Mouse (Mus musculus) monocyte, adult 5-6 weeks (primary cell): ENCODE results near the gene Rhov. TPM values are rescaled to one million over a fixed set of nuclear protein-coding genes. Genes with fewer than 3 reads are reported as not detected.
A peak's percentile ranks its signal among the peaks of the same experiment; 100 is the strongest.

Experiments used
- ATAC-seq: fragments of 153-309, 156-312 bp; replicated peaks from 2 replicates; pipeline ENCODE4 v1.8.0; 2017; ENCODE audit warnings: mild to moderate bottlenecking; ENCODE audit not compliant: low TSS enrichment, insufficient number of reproducible peaks, severe bottlenecking, poor library complexity, low FRiP score
- total RNA-seq: library from RNA; stranded (forward); fragments of 200-1000, 200-491, 200-594 nt; gene quantifications from 3 replicates; pipeline ENCODE4 v1.2.3, GENCODE M21; 2017

Rhov gene
- total RNA-seq, 1 experiment from 2014 or later, result 0.48 TPM

GRCm38 (mm10) chr2:119293776-119294390 is 22.8 kb upstream of the Rhov start:
- no peak for ATAC-seq

- ATAC-seq, result no peak
These were observed 22.2 kb upstream of the Rhov start for GRCm38 (mm10) chr2:119293311-119293710.

DNA sequence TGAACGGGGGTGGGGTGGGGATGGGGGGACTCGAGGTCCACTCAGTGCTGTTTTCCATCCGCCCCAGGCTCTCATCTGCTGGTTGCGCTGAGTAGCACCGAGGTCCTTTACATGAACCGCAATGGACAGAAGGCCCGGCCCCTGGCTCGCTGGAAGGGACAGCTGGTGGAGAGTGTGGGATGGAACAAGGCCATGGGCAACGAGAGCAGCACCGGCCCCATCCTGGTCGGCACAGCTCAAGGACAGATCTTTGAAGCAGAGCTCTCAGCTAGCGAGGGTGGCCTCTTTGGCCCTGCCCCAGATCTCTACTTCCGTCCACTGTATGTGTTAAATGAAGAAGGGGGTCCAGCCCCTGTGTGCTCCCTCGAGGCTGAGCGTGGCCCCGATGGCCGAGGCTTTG is 21.8 kb upstream of the Rhov start:
- ATAC-seq, result no peak

GRCm38 (mm10) chr2:119292281-119292680 is 21.2 kb upstream of the Rhov start:
- ATAC-seq, result no peak

DNA sequence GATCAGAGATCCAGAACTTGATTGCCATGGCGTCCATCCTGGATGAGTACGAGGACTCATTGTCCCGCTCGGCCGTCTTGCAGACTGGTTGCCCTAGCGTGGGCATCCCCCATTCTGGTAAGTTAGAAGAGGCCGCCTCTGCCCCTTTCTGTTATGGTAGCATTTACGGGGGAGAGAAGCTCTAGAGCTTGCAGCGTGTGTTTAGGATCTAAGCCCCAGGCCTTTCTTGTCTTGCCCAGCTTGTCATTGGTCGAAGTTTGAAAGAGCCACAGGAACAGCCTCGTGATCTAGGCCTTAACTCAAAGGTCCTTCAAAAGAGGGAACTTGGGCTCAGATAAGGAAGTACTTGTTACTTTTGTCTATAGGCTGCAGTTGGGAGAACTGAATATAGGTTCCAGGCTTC is 17.9 kb upstream of the Rhov start:
- peak; percentile 68 for ATAC-seq

GRCm38 (mm10) chr2:119288270-119288882 is 17.3 kb upstream of the Rhov start, which contains the start of gene Vps18:
TSS of gene Vps18 (plus strand) at chr2:119288740.
- peak; percentile 92 for ATAC-seq

DNA sequence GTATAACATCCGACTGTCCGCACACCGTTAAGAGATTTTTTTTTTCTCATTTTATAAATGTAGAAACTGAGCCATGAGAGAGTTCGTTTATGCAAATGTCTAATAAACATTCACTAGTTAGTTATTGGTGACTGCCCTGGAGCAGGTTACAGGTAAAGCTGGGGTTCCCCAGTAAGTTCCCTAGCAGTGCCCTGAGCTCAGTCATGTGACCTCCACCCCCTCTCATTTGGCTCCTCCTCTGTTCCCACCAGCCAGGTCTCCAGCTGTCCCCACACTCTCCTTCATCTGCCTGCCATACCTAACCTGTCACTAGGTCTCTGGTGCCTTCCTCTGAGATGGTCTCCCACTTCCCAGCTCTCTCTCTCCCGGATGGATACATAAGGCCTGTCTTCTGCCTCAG is 16.3 kb upstream of the Rhov start:
- no peak for ATAC-seq

DNA sequence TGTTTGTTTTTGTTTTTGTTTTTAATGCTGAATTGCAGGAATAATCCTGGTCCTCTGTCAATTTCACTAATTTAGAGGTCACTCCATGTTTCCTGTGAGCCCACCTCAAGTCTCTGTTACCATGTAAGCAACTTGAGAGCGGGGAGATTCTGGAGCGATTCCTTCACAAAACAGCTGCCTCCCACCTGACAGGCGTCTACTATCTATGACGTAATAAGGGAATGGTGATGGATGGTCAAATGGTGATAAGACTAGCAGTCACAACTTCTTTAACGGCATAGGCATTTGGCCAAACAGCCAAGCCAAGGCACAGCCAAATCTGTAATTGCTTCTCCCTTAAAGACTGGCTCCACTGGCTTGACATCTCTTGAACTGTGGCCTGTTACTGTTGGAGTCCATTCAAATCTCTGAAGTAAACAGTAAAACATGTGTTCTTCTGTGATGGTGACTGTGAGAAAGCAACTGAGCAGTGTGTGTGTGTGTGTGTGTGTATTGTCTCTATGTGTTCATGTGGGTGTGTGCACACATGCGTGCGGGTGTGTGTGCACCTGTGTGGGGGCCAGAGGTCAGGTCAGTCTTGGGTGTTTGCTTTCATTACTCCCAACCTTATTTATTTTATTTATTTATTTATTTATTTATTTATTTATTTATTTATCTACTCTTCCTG is 11.0 kb upstream of the Rhov start:
- no peak for ATAC-seq

- ATAC-seq, result no peak
These were observed 6.7 kb upstream of the Rhov start for GRCm38 (mm10) chr2:119277810-119278209.

GRCm38 (mm10) chr2:119276926-119277325 is 5.9 kb upstream of the Rhov start:
- ATAC-seq, result no peak

- no peak for ATAC-seq
These were observed 3.1 kb upstream of the Rhov start for GRCm38 (mm10) chr2:119274126-119274525.

- ATAC-seq, result no peak
These were observed 808 bp downstream of the Rhov start for GRCm38 (mm10) chr2:119270286-119270642.

- ATAC-seq, result no peak
These were observed 7.3 kb downstream of the Rhov start for GRCm38 (mm10) chr2:119263813-119264212.

DNA sequence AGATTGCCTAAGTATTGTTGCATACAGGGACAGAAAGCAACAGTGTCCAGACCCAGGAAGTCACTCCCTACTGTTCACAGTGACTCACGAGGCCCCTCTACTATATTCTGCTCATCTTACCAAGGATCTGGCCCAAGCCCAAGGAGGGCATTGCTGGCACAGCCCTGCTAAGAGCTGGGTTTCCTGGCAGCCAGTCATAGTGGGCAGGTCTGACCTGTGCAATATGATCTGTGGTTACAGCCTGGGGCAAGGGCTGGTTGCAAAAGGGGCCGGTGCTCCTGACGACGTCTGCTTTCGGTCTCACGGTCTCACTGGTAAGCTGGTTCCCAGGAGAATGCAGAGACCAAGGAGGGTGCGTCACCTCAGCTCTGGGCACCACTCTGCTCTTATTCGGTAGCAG is 8.1 kb downstream of the Rhov start:
- ATAC-seq, result peak; percentile 80

- no peak for ATAC-seq
These were observed 9.7 kb downstream of the Rhov start for GRCm38 (mm10) chr2:119261326-119261725.

GRCm38 (mm10) chr2:119260518-119260917 is 10.6 kb downstream of the Rhov start:
- ATAC-seq, result no peak

DNA sequence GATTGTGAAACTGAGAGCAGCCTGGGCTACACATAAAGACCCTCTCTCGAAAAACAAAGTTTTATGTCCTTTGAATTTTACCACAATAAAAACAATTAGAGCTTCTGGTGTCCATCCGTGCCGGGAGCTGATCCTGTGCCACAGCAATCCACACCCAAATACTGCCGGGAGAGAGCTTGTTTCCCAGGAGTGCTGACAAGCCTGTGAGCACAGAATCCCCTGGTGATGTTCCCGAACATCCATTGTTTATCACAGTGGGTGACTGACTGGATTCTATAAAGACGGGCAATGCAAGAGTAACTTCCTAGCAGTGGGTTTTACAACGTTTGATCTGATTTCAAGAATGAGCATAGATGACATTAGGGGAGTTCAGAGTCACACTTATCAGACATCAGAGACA is 16.1 kb downstream of the Rhov start:
- no peak for ATAC-seq

- ATAC-seq, result peak; percentile 90
These were observed 20.1 kb downstream of the Rhov start for GRCm38 (mm10) chr2:119250826-119251478.

DNA sequence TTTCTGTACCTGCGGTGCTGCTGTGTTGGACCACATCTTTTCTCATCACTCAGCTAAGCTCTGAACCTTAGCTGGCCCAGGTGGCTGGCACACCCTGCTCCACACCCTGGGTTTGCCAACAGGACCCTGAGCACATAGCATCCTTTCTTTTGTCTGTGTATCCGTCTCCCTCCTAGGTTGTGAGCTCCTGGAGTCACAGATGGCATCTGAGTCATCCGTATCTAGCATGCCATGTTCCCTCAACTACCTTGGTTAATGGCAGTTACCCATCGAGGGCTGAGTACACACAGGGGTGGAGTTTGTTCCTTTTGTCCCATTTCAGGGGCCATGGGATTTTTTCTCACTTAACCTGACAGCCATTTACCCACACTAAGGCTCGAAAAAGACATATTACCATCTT is 20.7 kb downstream of the Rhov start:
- no peak for ATAC-seq

GRCm38 (mm10) chr2:119249592-119250061 is 21.4 kb downstream of the Rhov start:
- ATAC-seq, result no peak
